Mouse (Mus musculus): Measurements from ENCODE around the gene Disc1. TPM values are rescaled to one million over a fixed set of nuclear protein-coding genes. Genes with fewer than 3 reads are reported as not detected.

Gene Disc1
- polyA plus RNA-seq, 1 experiment: 0.12 TPM

DNA sequence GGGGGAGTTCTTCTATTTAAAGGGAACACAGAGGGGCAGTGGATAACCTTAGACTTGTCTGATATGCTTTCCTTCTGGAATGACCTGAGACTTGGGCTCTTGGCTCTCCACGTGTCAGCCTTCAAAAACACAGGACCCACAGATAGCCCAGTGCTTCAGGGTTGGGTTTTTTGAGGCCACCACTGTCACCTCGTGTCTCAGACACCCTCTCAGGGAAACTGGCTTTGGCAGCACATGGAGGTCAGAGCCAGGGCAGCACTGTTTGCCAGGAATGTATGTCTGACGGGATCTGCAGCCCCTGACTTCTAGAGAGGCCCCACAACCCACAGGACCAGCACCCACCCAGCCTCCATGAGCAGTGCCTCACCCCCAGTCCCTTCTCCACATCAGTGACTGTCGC lies 120.9 kb downstream of the Disc1 start:
- H3K27me3 ChIP-seq (ENCODE audit: control insufficient read depth, insufficient read depth, insufficient read length): peaks cover 22% of the 10 kb centered on the region
- H3K79me3 ChIP-seq (ENCODE audit: low read depth): no peaks in the 10 kb centered on the region
- no peak overlapping the region for H3ac ChIP-seq (ENCODE audit: control insufficient read depth, insufficient read length, low read depth)
- TF ChIP-seq USF1 (IDR thresholded peaks at IDR 0.05; ENCODE audit: low read depth): no peak
- no peak for TF ChIP-seq FOSL1 (IDR thresholded peaks at IDR 0.05; ENCODE audit: insufficient read depth, low read length, poor library complexity, severe bottlenecking)
- no peak for TF ChIP-seq MYOD1 (IDR thresholded peaks at IDR 0.05; ENCODE audit: control insufficient read depth, insufficient read length, low read depth)
- no peak for TF ChIP-seq CEBPB (IDR thresholded peaks at IDR 0.05; ENCODE audit: low read depth)
- TF ChIP-seq MYOG (IDR thresholded peaks at IDR 0.05; ENCODE audit: control insufficient read depth, extremely low read depth, insufficient read length): no peak
- no peak for TF ChIP-seq MAX (IDR thresholded peaks at IDR 0.05)
- no peak for TF ChIP-seq CTCF (IDR thresholded peaks at IDR 0.05; ENCODE audit: control insufficient read depth, insufficient read depth, insufficient read length)
- no peak overlapping the region for H3K4me3 ChIP-seq (ENCODE audit: insufficient read depth, poor library complexity, severe bottlenecking)
- no peaks in the 10 kb centered on the region for H3K79me2 ChIP-seq (ENCODE audit: control insufficient read depth, insufficient read depth)
- no peaks in the 10 kb centered on the region for H3K36me3 ChIP-seq (ENCODE audit: control insufficient read depth, insufficient read depth)

DNA sequence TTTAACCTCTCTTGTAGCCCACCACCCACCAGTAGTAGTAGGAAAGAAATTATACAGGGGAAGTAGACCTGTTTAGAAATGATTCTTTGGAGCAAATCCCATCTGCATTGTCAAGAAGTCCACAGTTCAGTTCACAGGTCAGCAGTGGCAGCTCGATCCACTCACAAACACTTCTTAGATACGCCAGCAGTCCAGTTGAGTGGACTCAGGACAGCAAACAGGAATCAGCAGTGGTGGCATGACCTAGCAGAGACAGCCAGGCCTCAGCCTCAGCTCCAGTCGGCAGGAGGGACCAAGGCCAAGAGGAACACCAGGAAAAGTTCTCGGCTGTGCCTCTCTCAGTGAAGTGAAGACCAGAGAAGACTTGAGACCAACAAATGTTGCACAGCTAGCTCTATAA lies 121.7 kb downstream of the Disc1 start:
- TF ChIP-seq USF1 (IDR thresholded peaks at IDR 0.05; ENCODE audit: low read depth): no peak
- no peak for TF ChIP-seq MAX (IDR thresholded peaks at IDR 0.05)
- TF ChIP-seq MYOG (IDR thresholded peaks at IDR 0.05; ENCODE audit: control insufficient read depth, extremely low read depth, insufficient read length): no peak
- peaks cover 17% of the 10 kb centered on the region for H3K27me3 ChIP-seq (ENCODE audit: control insufficient read depth, insufficient read depth, insufficient read length)
- H3ac ChIP-seq (ENCODE audit: control insufficient read depth, insufficient read length, low read depth): no peak overlapping the region
- H3K79me2 ChIP-seq (ENCODE audit: control insufficient read depth, insufficient read depth): no peaks in the 10 kb centered on the region
- no peaks in the 10 kb centered on the region for H3K36me3 ChIP-seq (ENCODE audit: control insufficient read depth, insufficient read depth)
- H3K4me3 ChIP-seq (ENCODE audit: insufficient read depth, poor library complexity, severe bottlenecking): no peak overlapping the region
- no peaks in the 10 kb centered on the region for H3K79me3 ChIP-seq (ENCODE audit: low read depth)

DNA sequence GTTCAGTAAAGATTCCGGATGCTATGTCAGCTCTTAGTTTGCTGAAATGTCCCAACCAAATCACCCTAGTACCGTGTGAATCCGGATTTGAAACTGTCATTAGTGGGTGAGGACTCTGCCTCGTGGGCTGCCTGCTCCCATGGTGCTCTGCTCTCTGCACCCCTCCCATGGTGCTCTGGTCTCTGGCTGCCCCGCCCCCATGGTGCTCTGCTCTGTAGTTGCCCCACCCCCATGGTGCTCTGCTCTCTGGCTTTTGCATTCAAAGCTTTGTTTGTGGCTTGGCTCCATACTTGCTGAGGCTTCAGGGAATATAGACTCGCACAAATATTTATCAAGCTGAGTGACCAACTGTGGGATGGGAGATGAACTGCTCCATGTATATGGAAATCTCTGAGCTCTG lies 123.1 kb downstream of the Disc1 start:
- TF ChIP-seq MYOG (IDR thresholded peaks at IDR 0.05; ENCODE audit: control insufficient read depth, extremely low read depth, insufficient read length) (no peak), USF1 (IDR thresholded peaks at IDR 0.05; ENCODE audit: low read depth) (no peak), FOSL1 (IDR thresholded peaks at IDR 0.05; ENCODE audit: insufficient read depth, low read length, poor library complexity, severe bottlenecking) (no peak), CEBPB (IDR thresholded peaks at IDR 0.05; ENCODE audit: low read depth) (no peak), MAX (IDR thresholded peaks at IDR 0.05) (no peak), CTCF (IDR thresholded peaks at IDR 0.05; ENCODE audit: control insufficient read depth, insufficient read depth, insufficient read length) (no peak), MYOD1 (IDR thresholded peaks at IDR 0.05; ENCODE audit: control insufficient read depth, insufficient read length, low read depth) (no peak)
- H3K79me3 ChIP-seq (ENCODE audit: low read depth): no peaks in the 10 kb centered on the region
- H3K79me2 ChIP-seq (ENCODE audit: control insufficient read depth, insufficient read depth): no peaks in the 10 kb centered on the region
- no peaks in the 10 kb centered on the region for H3K36me3 ChIP-seq (ENCODE audit: control insufficient read depth, insufficient read depth)
- peaks cover 17% of the 10 kb centered on the region for H3K27me3 ChIP-seq (ENCODE audit: control insufficient read depth, insufficient read depth, insufficient read length)
- no peak overlapping the region for H3K4me3 ChIP-seq (ENCODE audit: insufficient read depth, poor library complexity, severe bottlenecking)
- H3ac ChIP-seq (ENCODE audit: control insufficient read depth, insufficient read length, low read depth): no peak overlapping the region

DNA sequence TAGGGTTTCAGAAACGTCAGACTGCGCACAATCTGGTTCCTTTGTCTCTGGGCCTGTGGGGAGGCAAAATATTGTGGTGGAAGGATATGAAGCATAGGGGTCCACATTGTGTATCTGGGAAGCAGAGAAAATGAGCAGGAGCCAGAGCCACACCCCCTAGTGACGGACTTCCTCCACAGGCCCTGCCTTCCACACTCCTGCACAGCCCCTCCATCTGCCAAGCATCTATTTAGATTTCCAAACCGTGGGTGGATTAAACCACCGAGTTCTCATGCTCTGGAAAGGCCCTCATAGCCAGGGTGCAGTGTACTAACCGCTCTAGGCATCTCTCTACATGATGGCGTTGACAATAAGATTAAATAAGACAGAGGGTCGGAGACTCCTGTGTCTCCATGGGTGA lies 124.0 kb downstream of the Disc1 start:
- no peaks in the 10 kb centered on the region for H3K36me3 ChIP-seq (ENCODE audit: control insufficient read depth, insufficient read depth)
- peaks cover 12% of the 10 kb centered on the region for H3K27me3 ChIP-seq (ENCODE audit: control insufficient read depth, insufficient read depth, insufficient read length)
- TF ChIP-seq MYOD1 (IDR thresholded peaks at IDR 0.05; ENCODE audit: control insufficient read depth, insufficient read length, low read depth) (no peak), CEBPB (IDR thresholded peaks at IDR 0.05; ENCODE audit: low read depth) (no peak), MYOG (IDR thresholded peaks at IDR 0.05; ENCODE audit: control insufficient read depth, extremely low read depth, insufficient read length) (no peak), USF1 (IDR thresholded peaks at IDR 0.05; ENCODE audit: low read depth) (no peak), FOSL1 (IDR thresholded peaks at IDR 0.05; ENCODE audit: insufficient read depth, low read length, poor library complexity, severe bottlenecking) (no peak), CTCF (IDR thresholded peaks at IDR 0.05; ENCODE audit: control insufficient read depth, insufficient read depth, insufficient read length) (no peak)
- H3K4me3 ChIP-seq (ENCODE audit: insufficient read depth, poor library complexity, severe bottlenecking): no peak overlapping the region
- H3K79me2 ChIP-seq (ENCODE audit: control insufficient read depth, insufficient read depth): no peaks in the 10 kb centered on the region
- H3ac ChIP-seq (ENCODE audit: control insufficient read depth, insufficient read length, low read depth): no peak overlapping the region
- H3K79me3 ChIP-seq (ENCODE audit: low read depth): no peaks in the 10 kb centered on the region

DNA sequence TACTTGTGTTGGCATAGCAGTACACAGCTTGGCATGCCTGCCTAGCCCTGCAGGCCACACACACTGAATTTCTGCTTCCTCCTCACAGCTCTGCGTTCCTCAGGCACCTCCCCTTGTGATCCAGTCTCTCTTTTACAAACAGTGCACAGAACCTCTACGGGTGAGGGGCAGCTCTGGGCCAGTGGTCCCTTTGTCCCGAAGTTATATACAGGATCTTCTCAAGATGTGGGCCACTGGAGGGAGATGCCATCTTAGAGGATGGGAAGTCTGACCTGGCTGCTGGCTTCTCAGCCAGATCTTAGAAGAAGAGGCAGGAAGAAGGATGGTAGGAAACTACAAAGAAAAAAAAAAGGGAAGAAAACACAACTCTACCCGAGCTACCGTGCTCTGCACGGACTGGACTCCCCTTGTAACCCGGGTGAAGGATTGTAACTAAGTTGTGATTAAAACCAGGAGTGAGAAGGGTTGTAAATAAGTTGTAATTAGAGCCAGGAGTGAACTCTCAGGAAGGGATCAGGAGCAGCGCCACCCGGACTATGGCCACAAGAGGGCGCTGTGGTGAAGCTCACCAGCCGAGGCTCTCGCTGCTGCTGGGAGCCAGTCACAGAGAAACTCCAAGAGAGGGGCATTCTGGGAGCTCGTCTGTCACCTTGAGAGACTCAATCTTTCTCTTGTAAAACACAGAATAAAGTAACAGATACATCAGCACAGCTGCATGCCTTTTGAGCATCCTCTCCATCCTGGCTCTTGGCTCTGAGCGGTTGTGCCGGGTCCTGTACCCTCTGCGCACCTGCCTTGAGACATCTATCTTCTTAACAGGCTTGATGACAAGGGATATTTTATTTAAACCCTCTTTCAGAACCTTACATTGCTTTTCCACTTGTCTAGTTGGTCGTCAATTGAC lies 129.8 kb downstream of the Disc1 start:
- H3K79me3 ChIP-seq (ENCODE audit: low read depth): no peaks in the 10 kb centered on the region
- no peaks in the 10 kb centered on the region for H3K79me2 ChIP-seq (ENCODE audit: control insufficient read depth, insufficient read depth)
- H3K27me3 ChIP-seq (ENCODE audit: control insufficient read depth, insufficient read depth, insufficient read length): peaks cover 3% of the 10 kb centered on the region
- no peak overlapping the region for H3ac ChIP-seq (ENCODE audit: control insufficient read depth, insufficient read length, low read depth)
- no peak for TF ChIP-seq MYOG (IDR thresholded peaks at IDR 0.05; ENCODE audit: control insufficient read depth, extremely low read depth, insufficient read length)
- no peak for TF ChIP-seq CEBPB (IDR thresholded peaks at IDR 0.05; ENCODE audit: low read depth)
- TF ChIP-seq CTCF (IDR thresholded peaks at IDR 0.05; ENCODE audit: control insufficient read depth, insufficient read depth, insufficient read length): peak; percentile 86
- no peak for TF ChIP-seq FOSL1 (IDR thresholded peaks at IDR 0.05; ENCODE audit: insufficient read depth, low read length, poor library complexity, severe bottlenecking)
- no peak for TF ChIP-seq MAX (IDR thresholded peaks at IDR 0.05)
- TF ChIP-seq USF1 (IDR thresholded peaks at IDR 0.05; ENCODE audit: low read depth): no peak
- no peak for TF ChIP-seq MYOD1 (IDR thresholded peaks at IDR 0.05; ENCODE audit: control insufficient read depth, insufficient read length, low read depth)
- H3K36me3 ChIP-seq (ENCODE audit: control insufficient read depth, insufficient read depth): no peaks in the 10 kb centered on the region
- no peak overlapping the region for H3K4me3 ChIP-seq (ENCODE audit: insufficient read depth, poor library complexity, severe bottlenecking)
